Comparison of ENCODE assay signal across 8 mouse cellular contexts in genomic region chr17:56182975-56183657, GRCm38 (mm10). TPM values are rescaled to one million over a fixed set of nuclear protein-coding genes. Genes with fewer than 3 reads are reported as not detected.
DNase-seq lines count a peak whose midpoint lies in the region; ATAC-seq and TF ChIP-seq lines count a peak whose summit lies in the region.

No protein-coding gene starts in this region.

- peaks cover 15% of the 10 kb centered on the region for H3K36me3 ChIP-seq in lung, embryonic 16.5 days (ENCODE audit: control insufficient read depth, insufficient read depth, low read length)
- peaks cover 30% of the 10 kb centered on the region for H3K36me3 ChIP-seq in midbrain, embryonic 15.5 days (replicated peaks)

- H3K4me1 ChIP-seq in lung, embryonic 16.5 days (replicated peaks; ENCODE audit: control insufficient read depth, insufficient read depth, low read length), result peaks cover 12% of the 10 kb centered on the region
- peaks cover 3% of the 10 kb centered on the region; the same call in 1 of the 2 replicates for H3K4me1 ChIP-seq in cortical plate, adult 2 months (ENCODE audit: control insufficient read depth, insufficient read depth, low read length)
- H3K4me1 ChIP-seq in midbrain, embryonic 15.5 days, result peaks cover 26% of the 10 kb centered on the region

- no peak for TF ChIP-seq POLR2A in cortical plate, adult 2 months (IDR thresholded peaks at IDR 0.05; ENCODE audit: extremely low read depth, insufficient read depth, low read length)

- H3K4me2 ChIP-seq in lung, embryonic 16.5 days (ENCODE audit: low read depth, low read length), result peak overlapping the region; percentile 83
- peak overlapping the region; percentile 87 for H3K4me2 ChIP-seq in midbrain, embryonic 15.5 days

- H3K27ac ChIP-seq in lung, embryonic 16.5 days (ENCODE audit: low read length), result peak overlapping the region; percentile 39
- H3K27ac ChIP-seq in cortical plate, adult 2 months (ENCODE audit: insufficient read depth, low read length), result peak overlapping the region; percentile 17; the same call in 1 of the 2 replicates
- H3K27ac ChIP-seq in midbrain, embryonic 15.5 days, result peak overlapping the region; percentile 80

- no peaks in the 10 kb centered on the region for H3K27me3 ChIP-seq in lung, embryonic 16.5 days (ENCODE audit: control insufficient read depth, insufficient read depth, low read depth, low read length)
- no peaks in the 10 kb centered on the region for H3K27me3 ChIP-seq in midbrain, embryonic 15.5 days (replicated peaks)

- WGBS in lung, embryonic 16.5 days, result under 1% methylated on average over 14 of the region's 14 CpGs
- WGBS in midbrain, embryonic 15.5 days, result 4% methylated on average over 14 of the region's 14 CpGs

- TF ChIP-seq CTCF in cortical plate, adult 2 months (IDR thresholded peaks at IDR 0.05; ENCODE audit: extremely low read depth, insufficient read depth, low read length), result no peak

- peak; percentile 5 for ATAC-seq in lung, embryonic 16.5 days (ENCODE audit: low read depth)
- peak; percentile 46 for ATAC-seq in midbrain, embryonic 15.5 days (replicated peaks)

- peak overlapping the region; percentile 64 for H3K4me3 ChIP-seq in lung, embryonic 16.5 days (ENCODE audit: low read length)
- peak overlapping the region; percentile 91 for H3K4me3 ChIP-seq in cortical plate, adult 2 months (ENCODE audit: insufficient read depth, low read length)
- H3K4me3 ChIP-seq in midbrain, embryonic 15.5 days, result peak overlapping the region; percentile 79

- peak overlapping the region; percentile 74 for H3K9ac ChIP-seq in lung, embryonic 16.5 days (ENCODE audit: low read length)
- H3K9ac ChIP-seq in midbrain, embryonic 15.5 days, result peak overlapping the region; percentile 83

- no peaks in the 10 kb centered on the region for H3K9me3 ChIP-seq in lung, embryonic 16.5 days (ENCODE audit: control insufficient read depth, low read length)
- no peaks in the 10 kb centered on the region for H3K9me3 ChIP-seq in midbrain, embryonic 15.5 days

- no peak for DNase-seq in lung, postnatal 25 days (ENCODE audit: low spot score)
- peak; percentile 48 for DNase-seq in induced T-regulatory cell, adult 2 months (ENCODE audit: low read depth)
- no peak for DNase-seq in frontal cortex, postnatal 10 days (ENCODE audit: low spot score in 2 of 2)
- DNase-seq in layer of hippocampus, adult 9-11 months, result no peak
- DNase-seq in gastrocnemius, adult 8-10 months (ENCODE audit: low spot score in 2 of 2), result no peak

RNA-seq across cellular contexts. Expression of gene Mydgf, which starts 0.6 kb away (rescaled TPM):
- polyA plus RNA-seq in lung, embryonic 16.5 days (2015; fragmentation: Nextera tagmentation; extraction: Ambion mirVana), result 93.0 and 110 TPM in 2 replicates
- 43.3 and 45.8 TPM in 2 replicates for polyA plus RNA-seq in cortical plate, adult 2 months (2012; rRNA removed)
- polyA plus RNA-seq in midbrain, embryonic 15.5 days (2015; fragmentation: Nextera tagmentation; extraction: Ambion mirVana), result 74.9 and 76.4 TPM in 2 replicates
- 10 to 100 TPM; 14.9 to 16.8 (median 15.3) TPM for total RNA-seq in gastrocnemius, adult 8-10 months (2022)

RNA-seq across cellular contexts. Expression of gene Tnfaip8l1, which starts 20.8 kb away (rescaled TPM):
- polyA plus RNA-seq in lung, embryonic 16.5 days (2015; fragmentation: Nextera tagmentation; extraction: Ambion mirVana), result 15.5 and 17.3 TPM in 2 replicates
- 7.5 and 8.5 TPM in 2 replicates for polyA plus RNA-seq in cortical plate, adult 2 months (2012; rRNA removed)
- polyA plus RNA-seq in midbrain, embryonic 15.5 days (2015; fragmentation: Nextera tagmentation; extraction: Ambion mirVana), result 11.1 and 12.7 TPM in 2 replicates
- under 1 TPM; 0.12 to 0.54 (median 0.25) TPM for total RNA-seq in gastrocnemius, adult 8-10 months (2022)

RNA-seq across cellular contexts. Expression of gene Dpp9, which starts 35.6 kb away (rescaled TPM):
- polyA plus RNA-seq in lung, embryonic 16.5 days (2015; fragmentation: Nextera tagmentation; extraction: Ambion mirVana), result 38.7 and 41.4 TPM in 2 replicates
- 51.2 and 52.0 TPM in 2 replicates for polyA plus RNA-seq in cortical plate, adult 2 months (2012; rRNA removed)
- 27.8 and 29.1 TPM in 2 replicates for polyA plus RNA-seq in midbrain, embryonic 15.5 days (2015; fragmentation: Nextera tagmentation; extraction: Ambion mirVana)
- total RNA-seq in gastrocnemius, adult 8-10 months (2022), result 10 to 100 TPM; 37.9 to 45.7 (median 43.0) TPM

RNA-seq across cellular contexts. Expression of gene Sema6b, which starts 43.0 kb away (rescaled TPM):
- 1.2 and 1.7 TPM in 2 replicates for polyA plus RNA-seq in lung, embryonic 16.5 days (2015; fragmentation: Nextera tagmentation; extraction: Ambion mirVana)
- polyA plus RNA-seq in cortical plate, adult 2 months (2012; rRNA removed), result 87.3 and 88.9 TPM in 2 replicates
- 19.0 and 21.4 TPM in 2 replicates for polyA plus RNA-seq in midbrain, embryonic 15.5 days (2015; fragmentation: Nextera tagmentation; extraction: Ambion mirVana)
- total RNA-seq in gastrocnemius, adult 8-10 months (2022), result 1 to 10 TPM; 1.4 to 2.7 (median 1.9) TPM

Comparison
In these comparisons a context has a peak if more than half of its experiments do, and no peak if none do; other contexts are left out.
1. H3K27ac ChIP-seq: peak in every context shown above with its lines; median percentile 80 in midbrain, embryonic 15.5 days; 39 in lung, embryonic 16.5 days; 17 in cortical plate, adult 2 months.